Mouse (Mus musculus) ovary, adult 18-20 months (tissue): ENCODE data around the gene Gm6803.
"Not testable (repeated sequence)": the region's sequence is repeated elsewhere in the genome, so short reads cannot be mapped to it uniquely, and the experiment has no call there.

Experiments
- DNase-seq: peaks from one replicate; pipeline ENCODE4 v3.0.0; 2022; ENCODE audit warnings: low spot score, mixed read lengths

Gene Gm6803

GRCm38 (mm10) chr12:88018671-88019070, at the start of gene Gm6803:
TSS of gene Gm6803 (minus strand) at chr12:88018771.
- not testable (repeated sequence) for DNase-seq

GRCm38 (mm10) chr12:88045226-88045625, 26.7 kb upstream of the Gm6803 start:
- DNase-seq: not testable (repeated sequence)

- DNase-seq: not testable (repeated sequence)
Measured at GRCm38 (mm10) chr12:88039703-88040102, 21.1 kb upstream of the Gm6803 start.

GRCm38 (mm10) chr12:88039062-88039461, 20.5 kb upstream of the Gm6803 start:
- DNase-seq: not testable (repeated sequence)

- DNase-seq: not testable (repeated sequence)
Measured at GRCm38 (mm10) chr12:88032250-88032649, 13.7 kb upstream of the Gm6803 start.

GRCm38 (mm10) chr12:88026704-88027103, 8.1 kb upstream of the Gm6803 start, which contains the start of gene Gm2056:
TSS of gene Gm2056 (plus strand) at chr12:88027004.
- not testable (repeated sequence) for DNase-seq

- not testable (repeated sequence) for DNase-seq
Measured at GRCm38 (mm10) chr12:88011548-88011947, 7.0 kb downstream of the Gm6803 start, which contains the start of gene Gm2075. TSS of gene Gm2075 (plus strand) at chr12:88011848.

- DNase-seq: not testable (repeated sequence)
Measured at GRCm38 (mm10) chr12:88004118-88004517, 14.5 kb downstream of the Gm6803 start.

- DNase-seq: not testable (repeated sequence)
Measured at GRCm38 (mm10) chr12:87984000-87984399, 34.6 kb downstream of the Gm6803 start.
